Mouse (Mus musculus) forebrain, embryonic 14.5 days (tissue): ENCODE results near the gene Errfi1. TPM values are rescaled to one million over a fixed set of nuclear protein-coding genes. Genes with fewer than 3 reads are reported as not detected.

Experiments
- polyA plus RNA-seq: library from polyadenylated mRNA; unstranded; fragments of >200 nt; fragmentation: Nextera tagmentation; extraction: Ambion mirVana; gene quantifications from 2 replicates; pipeline ENCODE4 v1.2.1, GENCODE M21; 2014

The Errfi1 gene
- polyA plus RNA-seq, 1 experiment from 2014 or later, result 17.4 TPM

Other genes starting within 250 kb of the Errfi1 start
- 13.1 and 15.9 TPM in 2 replicates for gene Slc45a1, start 201.7 kb upstream of the Errfi1 start, polyA plus RNA-seq
- gene Park7, start 60.5 kb downstream of the Errfi1 start, polyA plus RNA-seq, result 447 and 495 TPM in 2 replicates
- 0.11 TPM in 1 of 2 replicates, not detected in the other for gene Tnfrsf9, start 60.6 kb downstream of the Errfi1 start, polyA plus RNA-seq
- not detected in 2 replicates for gene Uts2, start 143.2 kb downstream of the Errfi1 start, polyA plus RNA-seq
- 2.6 and 2.9 TPM in 2 replicates for gene Per3, start 190.7 kb downstream of the Errfi1 start, polyA plus RNA-seq
- gene Vamp3, start 204.0 kb downstream of the Errfi1 start, polyA plus RNA-seq, result 25.1 and 30.0 TPM in 2 replicates
- 0.31 TPM in 1 of 2 replicates, not detected in the other for gene Gm13090, start 235.7 kb downstream of the Errfi1 start, polyA plus RNA-seq